In genomic region chr14:48083836-48084812, GRCm38 (mm10) we compare ENCODE assay signal across 10 mouse cellular contexts. TPM values are rescaled to one million over a fixed set of nuclear protein-coding genes. Genes with fewer than 3 reads are reported as not detected.
DNase-seq lines count a peak whose midpoint lies in the region; ATAC-seq lines count a peak whose summit lies in the region.
"Had no signal": no experiment of that assay in that cellular context is flagged by ENCODE, and none has a peak within 500 bp of the region (broad histone marks: within the 10 kb centered on the region; RNA-seq: fewer than 3 reads in every experiment).

No protein-coding gene starts in this region.

- no peak overlapping the region for H3K4me3 ChIP-seq in forebrain, embryonic 14.5 days (ENCODE audit: low read depth, low read length)
- H3K4me3 ChIP-seq in forebrain, embryonic 12.5 days (replicated peaks): no peak overlapping the region
- no peak overlapping the region for H3K4me3 ChIP-seq in liver, embryonic 11.5 days (ENCODE audit: low read depth, low read length)
- H3K4me3 ChIP-seq: neural tube, embryonic 12.5 days had no signal

- H3K9ac ChIP-seq in forebrain, embryonic 14.5 days (ENCODE audit: low read length): no peak overlapping the region
- no peak overlapping the region for H3K9ac ChIP-seq in forebrain, embryonic 12.5 days
- no peak overlapping the region for H3K9ac ChIP-seq in liver, embryonic 11.5 days (ENCODE audit: low read depth, low read length)
- H3K9ac ChIP-seq: neural tube, embryonic 12.5 days had no signal

- DNase-seq in forebrain, embryonic 14.5 days (ENCODE audit: low spot score): peak; percentile 86
- DNase-seq in right cerebral cortex, postnatal 10 days (ENCODE audit: low spot score in 2 of 2): peak; percentile 33 to 47
- no peak for DNase-seq in right cerebral cortex, postnatal 36 days (ENCODE audit: low spot score in 2 of 2)
- DNase-seq in layer of hippocampus, adult 9-11 months: peak; percentile 77
- DNase-seq in urinary bladder, adult 18-20 months (ENCODE audit: low spot score in 2 of 2): no peak
- DNase-seq in liver, embryonic 11.5 days (ENCODE audit: low spot score): no peak
- DNase-seq: B cell, adult 2 months had no signal

- peak overlapping the region; percentile 28; the same call in 1 of the 2 replicates for H3K4me2 ChIP-seq in forebrain, embryonic 14.5 days (ENCODE audit: low read length)
- H3K4me2 ChIP-seq in forebrain, embryonic 12.5 days: no peak overlapping the region
- H3K4me2 ChIP-seq in liver, embryonic 11.5 days: no peak overlapping the region
- H3K4me2 ChIP-seq: neural tube, embryonic 12.5 days had no signal

- H3K9me3 ChIP-seq in forebrain, embryonic 14.5 days (replicated peaks; ENCODE audit: control insufficient read depth, low read length): no peaks in the 10 kb centered on the region
- no peaks in the 10 kb centered on the region for H3K9me3 ChIP-seq in forebrain, embryonic 12.5 days
- H3K9me3 ChIP-seq in liver, embryonic 11.5 days (ENCODE audit: control insufficient read depth, low read length): no peaks in the 10 kb centered on the region
- H3K9me3 ChIP-seq: neural tube, embryonic 12.5 days had no signal

- H3K27ac ChIP-seq in forebrain, embryonic 14.5 days (ENCODE audit: low read depth, low read length): peak overlapping the region; percentile 66
- no peak overlapping the region for H3K27ac ChIP-seq in forebrain, embryonic 12.5 days
- no peak overlapping the region for H3K27ac ChIP-seq in liver, embryonic 11.5 days (ENCODE audit: low read depth, low read length)
- H3K27ac ChIP-seq: neural tube, embryonic 12.5 days had no signal

- H3K36me3 ChIP-seq in forebrain, embryonic 14.5 days (ENCODE audit: control insufficient read depth, insufficient read depth, low read length): no peaks in the 10 kb centered on the region
- H3K36me3 ChIP-seq in forebrain, embryonic 12.5 days (replicated peaks): no peaks in the 10 kb centered on the region
- no peaks in the 10 kb centered on the region for H3K36me3 ChIP-seq in liver, embryonic 11.5 days (ENCODE audit: control insufficient read depth, insufficient read depth, low read length)
- H3K36me3 ChIP-seq: neural tube, embryonic 12.5 days had no signal

- H3K4me1 ChIP-seq in forebrain, embryonic 14.5 days (ENCODE audit: control insufficient read depth, insufficient read depth, low read length): peaks cover 16% of the 10 kb centered on the region
- H3K4me1 ChIP-seq in forebrain, embryonic 12.5 days: peaks cover 5% of the 10 kb centered on the region
- no peaks in the 10 kb centered on the region; the same call in 1 of the 2 replicates for H3K4me1 ChIP-seq in liver, embryonic 11.5 days (replicated peaks; ENCODE audit: control insufficient read depth, insufficient read depth, low read length)
- H3K4me1 ChIP-seq: neural tube, embryonic 12.5 days had no signal

- 17% methylated on average over 14 of the region's 14 CpGs for WGBS in forebrain, embryonic 14.5 days
- WGBS in forebrain, embryonic 12.5 days: 42% methylated on average over 14 of the region's 14 CpGs
- WGBS in liver, embryonic 11.5 days: 33% methylated on average over 14 of the region's 14 CpGs

- H3K27me3 ChIP-seq in forebrain, embryonic 14.5 days (replicated peaks; ENCODE audit: control insufficient read depth, insufficient read depth, low read length): no peaks in the 10 kb centered on the region
- H3K27me3 ChIP-seq in forebrain, embryonic 12.5 days: peaks cover 6% of the 10 kb centered on the region; the same call in 1 of the 2 replicates
- H3K27me3 ChIP-seq in liver, embryonic 11.5 days (replicated peaks; ENCODE audit: control insufficient read depth, insufficient read depth, low read length): 0 out of 2 replicates have a peak, but pooled peaks cover 2% of the 10 kb centered on the region
- H3K27me3 ChIP-seq: neural tube, embryonic 12.5 days had no signal

- peak; percentile 91 for ATAC-seq in forebrain, embryonic 14.5 days
- no peak for ATAC-seq in forebrain, embryonic 12.5 days (ENCODE audit: low FRiP score)
- ATAC-seq in CD4-positive, CD25-positive, alpha-beta regulatory T cell, adult 4 months: no peak
- no peak for ATAC-seq in liver, embryonic 11.5 days (replicated peaks; ENCODE audit: low FRiP score)

RNA-seq across cellular contexts. Expression of gene Peli2, which starts 36.5 kb away (rescaled TPM):
- 5.1 and 7.5 TPM in 2 replicates for polyA plus RNA-seq in forebrain, embryonic 14.5 days (2014; fragmentation: Nextera tagmentation; extraction: Ambion mirVana)
- polyA plus RNA-seq in forebrain, embryonic 12.5 days (2016; fragmentation: Nextera tagmentation; extraction: Ambion mirVana): 9.4 and 11.1 TPM in 2 replicates
- 1 to 10 TPM in 1 of 2 experiments, under 1 TPM in 1; 0.37 to 1.4 TPM for polyA plus RNA-seq in CD4-positive, CD25-positive, alpha-beta regulatory T cell, adult 4 months (2017; shearing (Covaris generic))
- polyA plus RNA-seq in liver, embryonic 11.5 days (2014; fragmentation: Nextera tagmentation; extraction: Ambion mirVana): 3.1 TPM in 2 replicates

Comparison
In these comparisons a context has a peak if more than half of its experiments do, and no peak if none do; other contexts are left out.
1. DNase-seq: peak in forebrain, embryonic 14.5 days (single experiment), right cerebral cortex, postnatal 10 days (2 of 2) and layer of hippocampus, adult 9-11 months (single experiment); none in right cerebral cortex, postnatal 36 days (0 of 2), urinary bladder, adult 18-20 months (0 of 2) and liver, embryonic 11.5 days (single experiment).